Mouse (Mus musculus) cerebellum, adult 8-10 months (tissue): ENCODE measurements around the gene Prickle1.

Source experiments
- DNase-seq: peaks from one replicate; pipeline ENCODE4 v3.0.0; 2022

The Prickle1 gene

DNA sequence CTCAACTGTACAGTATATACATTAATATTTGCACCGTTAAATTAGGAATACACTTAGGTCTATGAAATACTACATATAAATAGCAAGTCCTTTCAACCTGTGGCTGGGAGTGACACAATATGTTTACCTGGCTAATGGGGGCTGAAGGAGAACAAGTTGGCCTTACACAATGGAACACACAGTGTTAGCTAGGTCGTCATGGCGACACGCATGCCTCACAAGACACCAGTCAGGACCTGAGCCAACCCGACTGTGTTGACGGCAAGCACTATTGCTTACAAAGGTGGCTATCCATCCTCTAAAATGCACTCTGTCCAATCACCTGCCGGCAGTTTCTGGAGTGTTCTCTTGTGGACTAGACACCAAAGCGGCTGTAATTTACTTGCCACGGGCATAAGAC is 95.8 kb downstream of the Prickle1 start:
- DNase-seq: no peak

DNA sequence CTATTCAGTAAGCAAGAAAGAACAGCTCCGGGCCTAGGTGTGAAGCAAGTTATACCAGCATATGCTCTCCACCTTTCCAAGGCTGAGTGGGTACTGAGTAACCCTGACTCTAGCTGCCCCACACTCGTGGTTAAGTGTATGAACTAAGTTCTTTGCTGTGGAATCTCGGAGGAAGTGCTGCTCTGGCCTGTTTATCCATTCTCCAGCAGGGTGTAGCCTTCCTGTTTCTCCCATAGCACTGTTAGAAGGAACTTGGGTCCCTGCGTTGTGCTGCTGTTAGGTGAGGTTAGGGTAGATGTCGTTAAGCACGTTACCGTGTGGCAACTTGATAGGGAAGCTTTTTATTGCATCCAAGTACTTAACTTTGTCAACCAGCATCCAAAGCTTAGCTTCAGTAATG is 101.0 kb downstream of the Prickle1 start:
- no peak for DNase-seq

DNA sequence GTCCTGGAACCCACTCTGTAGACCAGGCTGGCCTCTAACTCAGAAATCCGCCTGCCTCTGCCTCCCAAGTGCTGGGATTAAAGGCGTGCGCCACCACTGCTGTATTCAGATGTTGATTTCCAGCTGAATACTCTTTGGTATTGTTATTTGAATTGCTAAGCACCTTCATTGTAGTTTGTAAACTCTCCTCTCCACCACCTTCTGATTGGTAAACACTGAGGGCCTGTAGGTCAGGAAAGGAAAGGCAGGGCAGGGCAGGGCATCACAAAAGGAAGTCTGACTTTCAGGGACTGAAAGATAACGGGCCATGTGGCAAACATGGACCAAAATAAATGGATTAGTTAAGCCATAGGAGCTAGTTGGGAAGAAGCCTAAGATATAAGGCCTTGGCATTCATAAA is 106.1 kb downstream of the Prickle1 start:
- no peak for DNase-seq

DNA sequence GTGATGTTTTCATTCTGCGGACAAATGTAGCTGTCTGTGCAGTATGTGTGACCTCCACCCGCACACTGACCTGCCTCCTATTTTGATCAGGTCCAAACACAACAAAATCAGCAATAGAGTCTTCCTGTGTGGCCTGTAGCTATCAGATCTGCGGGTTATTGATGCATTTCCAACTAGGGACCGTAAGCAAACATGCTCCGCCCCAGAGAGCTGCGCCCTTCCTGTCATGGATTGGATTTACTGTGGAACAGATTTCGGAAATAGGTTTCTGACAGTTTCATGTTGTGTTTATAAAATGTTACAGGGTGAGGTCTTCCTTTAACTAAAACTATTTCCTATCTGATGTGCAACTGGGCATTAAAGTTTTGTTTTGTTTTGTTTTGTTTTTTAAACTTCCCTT is 109.6 kb downstream of the Prickle1 start:
- no peak for DNase-seq

DNA sequence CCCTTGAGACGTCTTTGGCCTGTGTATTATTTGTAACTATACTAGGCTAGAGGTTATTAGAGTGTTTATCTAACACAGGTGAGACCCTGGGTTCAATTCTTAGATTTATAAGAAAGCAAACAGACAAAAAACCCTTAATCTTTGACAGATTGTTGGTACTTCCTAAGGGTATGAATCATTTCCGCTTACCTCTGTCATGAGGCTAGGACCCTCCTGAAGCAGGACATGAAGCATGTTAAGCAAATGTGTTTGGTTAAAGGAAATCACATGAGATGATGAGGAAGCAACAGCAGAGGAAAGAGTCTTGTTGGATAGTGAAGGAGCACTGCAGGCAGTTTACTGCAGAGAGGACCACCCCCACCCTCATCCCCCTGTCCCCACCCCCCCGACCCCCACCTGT is 110.4 kb downstream of the Prickle1 start:
- no peak for DNase-seq

DNA sequence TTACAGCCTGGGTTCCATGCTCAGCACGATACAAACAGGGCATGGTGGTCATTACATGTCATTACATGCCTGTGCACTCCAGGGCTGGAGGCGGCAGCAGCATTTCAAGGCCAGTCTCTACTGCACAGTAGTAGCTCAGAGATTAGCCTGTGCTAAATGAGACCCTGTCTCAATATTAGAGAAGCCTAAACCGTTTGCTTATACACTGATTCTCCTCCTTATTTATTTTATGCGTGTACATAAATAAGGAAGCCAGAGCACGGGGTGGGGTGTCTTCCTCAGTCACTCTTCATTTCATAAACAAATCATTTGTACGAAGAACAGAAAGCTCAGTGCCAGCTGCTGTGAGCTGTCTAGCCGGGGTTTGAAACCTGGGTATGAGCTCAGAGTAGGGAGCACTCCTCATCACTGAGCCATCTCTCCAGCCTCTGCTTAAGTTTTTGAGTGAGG is 111.4 kb downstream of the Prickle1 start:
- DNase-seq: no peak

DNA sequence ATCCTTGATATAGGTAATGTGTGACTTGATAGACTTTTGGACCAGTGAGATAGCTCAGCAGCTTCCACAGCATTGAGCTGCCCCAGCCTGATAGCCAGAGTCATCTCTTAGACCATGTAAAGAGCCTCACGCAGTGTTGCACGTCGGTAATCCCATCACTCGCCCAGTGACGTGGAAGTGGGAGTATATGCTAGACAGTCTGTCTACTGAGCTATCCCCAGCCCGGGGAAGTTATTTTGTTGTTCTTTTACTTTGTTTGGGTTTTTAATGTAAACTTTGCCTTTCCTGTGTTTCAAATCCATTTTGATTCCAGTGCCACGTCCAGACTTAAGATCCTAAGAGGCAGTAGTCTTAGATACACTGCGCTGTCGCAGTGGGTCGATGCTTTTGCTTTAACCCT is 114.6 kb downstream of the Prickle1 start:
- DNase-seq: no peak

DNA sequence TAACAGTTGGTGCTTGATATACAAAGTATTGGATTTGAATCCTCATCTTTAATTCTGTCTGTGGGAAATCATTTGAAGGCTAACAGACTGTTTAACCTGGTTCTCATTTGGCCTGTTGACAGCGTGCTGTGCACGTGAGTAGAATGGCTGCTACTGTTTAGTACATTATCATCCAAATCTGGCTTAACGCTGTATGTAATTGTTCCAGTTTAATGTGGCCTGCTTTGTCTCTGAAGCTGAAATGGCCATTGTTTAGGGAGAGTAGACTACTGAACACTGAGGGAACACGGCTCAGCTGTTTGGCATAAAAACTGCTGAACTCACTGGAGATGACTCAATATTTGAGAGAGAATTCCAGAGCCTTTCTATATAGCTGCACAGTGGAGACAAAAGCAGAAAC is 116.2 kb downstream of the Prickle1 start:
- no peak for DNase-seq

DNA sequence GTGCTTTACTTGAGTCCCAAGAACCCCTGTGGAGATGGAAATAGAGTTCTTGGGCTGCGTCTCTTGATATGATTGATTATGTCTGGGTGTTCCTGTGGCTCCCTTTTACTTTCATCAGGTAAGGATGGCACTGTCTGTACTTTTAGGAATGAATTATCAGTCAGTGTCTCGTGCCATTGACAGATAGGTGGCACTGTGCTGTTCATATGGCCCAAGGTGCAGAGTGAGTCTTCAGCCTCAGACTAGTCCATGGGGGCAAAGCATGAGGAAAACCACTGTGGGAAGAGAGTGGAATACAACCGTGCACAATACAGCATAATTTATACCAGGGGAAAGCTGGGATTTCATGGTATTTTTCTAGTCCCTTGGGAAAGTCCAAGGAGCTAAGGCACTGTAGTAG is 117.0 kb downstream of the Prickle1 start:
- DNase-seq: no peak

DNA sequence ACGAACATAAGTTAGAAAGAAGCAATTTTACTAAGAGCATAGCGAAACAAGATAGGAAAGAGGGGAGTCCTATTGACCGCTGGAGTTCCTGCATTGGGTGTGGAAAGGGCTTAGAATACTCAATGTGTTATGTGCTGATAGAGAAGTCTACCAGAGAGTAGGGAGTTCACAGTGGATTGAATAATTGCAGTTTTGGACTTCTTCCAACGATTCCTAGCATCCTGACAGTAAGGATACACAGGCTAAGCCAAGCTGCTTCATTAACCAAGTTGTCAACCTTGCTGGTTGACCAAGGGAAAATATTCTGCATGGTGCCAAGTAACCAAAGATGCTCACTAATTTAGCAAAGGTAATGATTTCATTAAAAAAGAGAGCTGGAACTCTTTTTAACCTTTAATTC is 118.0 kb downstream of the Prickle1 start:
- no peak for DNase-seq

DNA sequence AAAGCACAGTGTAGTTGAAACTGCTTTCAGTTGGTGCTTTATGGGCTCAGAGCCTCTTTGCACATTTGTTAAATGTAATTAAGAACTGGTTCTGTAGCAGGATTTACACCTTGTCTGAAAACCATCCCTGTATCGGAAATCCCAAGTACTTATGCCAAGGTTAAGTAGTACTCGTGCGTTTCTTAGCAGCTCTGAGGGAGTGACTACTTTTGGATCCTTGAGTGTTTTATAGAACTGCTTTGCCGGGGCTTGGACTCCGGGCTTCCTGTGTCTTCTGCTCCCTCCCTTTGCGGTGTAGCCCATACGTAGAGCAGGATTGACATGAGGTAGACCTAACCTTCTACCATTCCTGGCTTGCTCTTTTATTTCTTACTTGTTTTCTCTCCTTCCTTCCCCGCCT is 120.0 kb downstream of the Prickle1 start:
- DNase-seq: no peak

DNA sequence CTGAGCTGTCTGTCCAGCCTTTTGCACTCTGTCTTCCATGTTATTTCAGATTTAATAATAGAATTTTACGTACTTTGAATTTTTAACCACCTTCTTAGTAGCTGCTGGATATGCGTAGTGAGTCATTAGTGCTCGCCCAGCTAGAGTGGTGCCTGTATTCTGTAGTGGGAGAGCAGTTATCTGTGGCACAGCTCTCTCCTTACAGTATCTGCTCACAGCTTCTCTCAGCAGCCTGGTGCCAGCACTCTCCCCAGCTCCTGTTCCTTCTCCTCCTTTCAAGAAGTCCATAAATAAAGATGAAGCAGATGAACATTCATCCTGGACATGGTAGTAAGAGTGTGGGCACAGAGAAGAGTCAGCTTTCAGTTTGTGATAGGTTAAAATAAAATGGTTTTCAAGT is 121.4 kb downstream of the Prickle1 start:
- no peak for DNase-seq

DNA sequence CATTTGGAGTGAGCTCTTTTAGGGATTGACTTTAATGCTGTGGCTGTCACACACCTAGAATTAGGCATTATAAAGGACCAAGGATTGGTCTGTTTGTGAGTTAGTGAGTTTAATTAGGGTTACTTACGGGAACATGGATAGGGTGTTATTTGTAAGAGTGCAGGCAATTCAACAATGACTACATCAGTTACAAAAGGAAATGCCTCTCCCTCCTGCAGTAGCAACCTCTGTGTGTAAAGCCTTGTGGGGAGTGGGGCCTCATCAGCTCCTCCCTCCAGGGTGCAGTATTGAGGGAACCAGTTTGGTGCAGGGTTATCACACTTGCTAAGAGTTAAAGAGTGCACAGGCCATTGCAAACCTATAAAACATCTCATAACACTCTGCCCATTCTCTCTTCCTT is 123.6 kb downstream of the Prickle1 start:
- DNase-seq: no peak

DNA sequence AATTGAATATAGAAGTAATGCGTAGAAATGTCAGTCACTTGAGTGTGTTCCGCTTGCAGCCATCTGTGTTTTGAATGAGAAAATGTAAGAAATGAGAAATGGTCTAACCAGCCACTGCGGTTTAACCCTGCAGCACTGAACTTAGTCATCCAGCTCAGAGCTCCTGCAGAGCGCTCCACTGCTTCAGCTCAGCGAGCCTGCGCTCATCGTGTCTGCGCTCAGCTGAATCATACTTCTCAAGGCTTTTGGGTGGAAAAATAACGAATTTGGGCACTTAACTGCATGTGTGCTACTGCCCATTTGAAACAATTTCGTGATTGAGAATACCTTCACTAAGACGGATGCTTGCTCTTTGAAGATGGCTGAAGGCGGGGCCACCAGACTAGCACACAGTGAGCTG is 124.0 kb downstream of the Prickle1 start:
- DNase-seq: no peak

DNA sequence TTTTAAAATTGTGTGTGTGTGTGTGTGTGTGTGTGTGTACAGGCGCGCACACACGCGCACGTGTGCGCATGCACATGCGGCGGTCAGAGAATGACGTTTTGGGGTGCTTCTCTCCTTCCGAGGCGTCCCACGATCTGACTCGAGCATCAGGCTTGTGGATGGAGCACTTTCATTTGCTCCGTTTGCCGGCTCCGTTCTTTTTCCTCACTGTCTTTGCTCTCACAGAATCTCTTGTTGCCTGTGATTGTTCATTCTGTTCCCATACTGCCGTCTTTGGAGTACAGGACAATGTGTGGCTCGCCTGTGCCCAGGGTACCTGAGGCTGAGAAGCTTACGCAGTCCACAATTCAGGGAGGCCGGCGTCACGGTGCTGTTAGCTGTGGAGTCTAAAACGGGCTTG is 134.6 kb downstream of the Prickle1 start:
- DNase-seq: no peak

DNA sequence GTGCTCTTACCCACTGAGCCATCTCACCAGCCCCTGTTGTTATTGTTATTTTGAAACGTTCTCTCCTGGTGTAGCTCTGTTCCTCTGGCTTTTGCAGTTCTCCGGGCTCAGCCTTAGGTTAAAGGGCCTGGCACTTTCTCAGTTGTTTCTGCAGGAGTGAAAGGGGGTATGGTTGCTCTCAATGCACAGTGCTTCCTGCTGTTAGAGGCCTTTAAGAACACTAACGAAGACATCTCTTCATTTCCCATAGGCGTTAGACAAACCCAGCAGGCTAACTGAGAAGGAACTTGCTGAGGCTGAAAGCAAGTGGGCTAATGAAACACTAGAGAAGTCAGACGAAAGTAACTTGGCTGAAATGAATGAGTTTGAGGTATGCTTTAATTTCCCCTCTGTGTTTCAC is 136.3 kb downstream of the Prickle1 start:
- DNase-seq: no peak

DNA sequence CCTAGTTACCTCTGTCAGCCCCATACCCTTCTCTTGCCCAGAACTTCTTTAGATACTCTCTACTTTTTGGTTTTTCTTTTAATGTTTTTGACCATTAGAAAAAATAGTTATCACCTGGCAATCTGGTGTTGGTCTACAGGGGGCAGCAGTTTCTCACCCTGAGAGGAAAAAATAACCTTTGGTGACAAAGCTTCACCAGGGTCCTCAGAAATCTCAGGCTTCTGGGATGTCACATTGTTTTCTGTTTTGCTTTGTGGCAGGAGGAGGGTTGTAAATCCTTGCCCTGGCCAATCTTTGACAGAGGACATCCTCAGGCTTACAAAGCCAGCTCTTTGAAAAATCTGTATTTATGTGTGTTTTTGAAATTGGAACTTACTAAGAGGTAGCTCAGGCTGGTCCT is 139.7 kb downstream of the Prickle1 start:
- no peak for DNase-seq

DNA sequence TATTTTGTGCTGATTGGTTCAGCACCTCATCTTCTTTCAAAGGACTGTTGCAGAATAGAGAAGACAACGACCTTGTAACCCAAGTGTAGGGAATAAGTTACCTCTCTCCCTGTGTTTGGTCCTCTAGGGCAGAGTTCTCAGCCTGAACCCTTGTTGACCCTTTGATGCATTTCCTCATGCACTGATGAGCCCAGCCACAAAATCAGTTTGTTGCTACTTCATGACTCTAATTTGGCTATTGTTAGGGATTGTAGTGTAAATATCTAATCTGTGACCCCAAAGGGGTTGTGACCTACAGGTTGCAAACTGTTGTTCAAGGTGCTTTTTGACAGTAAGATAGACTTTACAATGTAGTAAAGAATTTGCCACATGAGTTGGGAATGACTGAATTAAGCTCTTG is 142.4 kb downstream of the Prickle1 start:
- no peak for DNase-seq
